Mouse (Mus musculus) hindbrain, embryonic 11.5 days (tissue): ENCODE results near the gene Lrfn4. TPM values are rescaled to one million over a fixed set of nuclear protein-coding genes. Genes with fewer than 3 reads are reported as not detected.
A peak's percentile ranks its signal among the peaks of the same experiment; 100 is the strongest.

Experiments
- ATAC-seq: fragments of 200-750 bp; cut with Nextera tagmentation; 2 replicates; pipeline ENCODE4 v1.8.0; 2017; ENCODE audit warnings: mild to moderate bottlenecking, moderate TSS enrichment, moderate library complexity; ENCODE audit not compliant: low FRiP score
- DNase-seq: peaks from one replicate; pipeline ENCODE4 v3.0.0-alpha.2; 2015; ENCODE audit warnings: low spot score
- H3K27ac ChIP-seq: fragments of 300-500 bp; sonication (generic); 2 replicates; pipeline ENCODE4 v1.5.1; 2014; ENCODE audit warnings: mild to moderate bottlenecking, low read depth, low read length
- H3K27me3 ChIP-seq: fragments of 300-500 bp; sonication (generic); 2 replicates; pipeline ENCODE4 v1.6.1; 2014; ENCODE audit warnings: mild to moderate bottlenecking, low read length, moderate library complexity, mixed read lengths; ENCODE audit not compliant: control insufficient read depth, insufficient read depth
- H3K36me3 ChIP-seq: fragments of 300-500 bp; sonication (generic); 2 replicates; pipeline ENCODE4 v1.6.1; 2014; ENCODE audit warnings: mild to moderate bottlenecking, low read length, moderate library complexity, mixed read lengths; ENCODE audit not compliant: control insufficient read depth, insufficient read depth
- H3K4me1 ChIP-seq: fragments of 300-500 bp; sonication (generic); replicated peaks from 2 replicates; pipeline ENCODE4 v1.6.1; 2014; ENCODE audit warnings: low read length, mixed read lengths; ENCODE audit not compliant: control insufficient read depth, insufficient read depth
- H3K4me2 ChIP-seq: fragments of 300-500 bp; sonication (generic); replicated peaks from 2 replicates; pipeline ENCODE4 v1.6.1; 2014; ENCODE audit warnings: mild to moderate bottlenecking, low read depth, low read length
- H3K4me3 ChIP-seq: fragments of 300-500 bp; sonication (generic); 2 replicates; pipeline ENCODE4 v1.5.1; 2014; ENCODE audit warnings: low read depth, low read length
- H3K9ac ChIP-seq: fragments of 300-500 bp; sonication (generic); 2 replicates; pipeline ENCODE4 v1.6.1; 2014; ENCODE audit warnings: low read depth, low read length
- H3K9me3 ChIP-seq: fragments of 300-500 bp; sonication (generic); 2 replicates; pipeline ENCODE4 v1.6.1; 2016; ENCODE audit warnings: low read length; ENCODE audit not compliant: control insufficient read depth
- WGBS: fragments of 180-500 bp; shearing (Covaris S2); extraction: QIAGEN DNeasy Blood & Tissue Kit; methylation state at CpG from one replicate; pipeline ENCODE4 v1.1.7; 2014; 5-methylcytosine and 5-hydroxymethylcytosine counted together
- polyA plus RNA-seq: library from polyadenylated mRNA; unstranded; fragments of >200 nt; fragmentation: Nextera tagmentation; extraction: Ambion mirVana; gene quantifications from 2 replicates; pipeline ENCODE4 v1.2.1, GENCODE M21; 2014

Gene Lrfn4
- 7.7 and 9.0 TPM in 2 replicates for polyA plus RNA-seq

DNA sequence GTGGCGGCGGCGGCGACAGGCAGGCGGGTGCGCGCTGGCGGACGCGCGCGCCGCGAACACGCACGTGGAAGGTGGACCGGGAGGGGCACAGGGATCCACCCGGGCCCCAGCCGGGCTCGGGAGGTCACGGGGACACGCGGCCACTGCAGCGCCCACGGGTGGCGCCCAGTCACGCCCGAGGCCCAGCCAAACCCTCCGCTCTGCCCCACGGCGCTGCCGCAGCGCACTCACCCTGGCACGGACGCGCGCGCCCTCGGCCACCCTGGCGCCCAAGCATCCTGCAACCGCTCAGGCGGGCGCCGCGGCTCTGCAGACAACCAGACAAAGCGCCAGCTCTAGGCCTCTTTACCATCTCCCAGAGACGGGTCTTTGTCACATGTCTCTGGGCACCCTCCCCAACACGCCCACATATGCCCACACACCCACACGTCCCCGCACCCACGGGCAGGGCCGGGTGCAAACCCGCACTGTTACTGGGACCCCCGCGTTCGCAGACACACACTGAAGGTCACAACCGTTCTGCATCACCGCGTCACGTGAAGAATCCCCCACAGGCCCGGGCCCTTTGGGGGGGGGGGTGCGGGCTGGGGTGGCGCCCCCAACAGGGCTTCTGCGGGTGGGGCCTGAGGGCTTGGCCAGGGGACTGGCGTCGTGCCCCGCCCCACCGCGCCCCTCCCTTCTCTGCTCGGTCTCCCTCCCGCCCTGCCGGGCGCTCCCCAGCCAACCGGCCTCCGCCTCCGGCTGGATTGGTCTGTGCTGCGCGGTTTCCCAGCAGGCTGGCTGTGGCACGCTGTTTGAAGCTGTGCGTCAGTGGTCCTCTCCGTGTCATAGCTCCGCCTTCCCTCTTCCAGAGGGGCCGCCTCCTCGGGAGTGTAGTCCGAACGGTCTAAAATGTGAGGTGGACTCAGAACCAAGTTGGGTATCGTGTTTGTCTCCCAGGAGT, at the start of gene Lrfn4:
TSS of gene Lrfn4 (minus strand) at position 517 of the 943 bp plus-strand sequence.
- peak within 1 kb of the TSS; percentile 83 for H3K4me2 ChIP-seq
- H3K9ac ChIP-seq: peak within 1 kb of the TSS; percentile 97
- peak within 1 kb of the TSS; percentile 93 for H3K4me3 ChIP-seq
- H3K9me3 ChIP-seq: no peaks in the 10 kb centered on the region
- peaks cover 10% of the 10 kb centered on the region; the same call in 1 of the 2 replicates for H3K4me1 ChIP-seq
- no peaks in the 10 kb centered on the region for H3K27me3 ChIP-seq
- H3K36me3 ChIP-seq: no peaks in the 10 kb centered on the region
- peak; percentile 91 for DNase-seq
- H3K27ac ChIP-seq: peak within 1 kb of the TSS; percentile 85
- WGBS: under 1% methylated on average over 66 of the region's 87 CpGs
- peak; percentile 93 for ATAC-seq

DNA sequence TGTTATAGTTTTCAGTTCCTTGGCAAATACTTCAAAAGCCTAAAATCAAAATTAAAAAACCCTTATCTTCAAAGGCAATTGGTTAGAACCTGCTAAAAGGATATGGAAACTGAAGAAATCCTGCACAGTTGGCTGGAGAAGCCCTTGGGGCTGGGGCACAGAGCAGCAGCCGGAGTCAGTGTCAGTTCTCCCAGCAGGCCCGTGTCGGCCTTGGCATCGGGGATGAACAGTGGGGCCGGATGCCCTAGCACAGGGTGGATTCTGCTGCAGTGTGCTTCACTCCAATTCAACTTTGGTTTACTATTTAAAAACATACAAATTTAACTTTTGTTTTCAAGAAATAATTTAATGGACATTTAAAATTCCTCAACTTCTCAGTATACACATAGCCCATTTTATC, 42.7 kb upstream of the Lrfn4 start:
- Histone ChIP-seq H3K36me3 (no peaks in the 10 kb centered on the region), H3K27me3 (no peaks in the 10 kb centered on the region), H3K27ac (no peak overlapping the region), H3K9me3 (no peaks in the 10 kb centered on the region), H3K4me1 (no peaks in the 10 kb centered on the region), H3K9ac (no peak overlapping the region), H3K4me2 (no peak overlapping the region), H3K4me3 (no peak overlapping the region)
- DNase-seq (no peak), ATAC-seq (no peak)
- 93% methylated on average over 5 of the region's 5 CpGs for WGBS

DNA sequence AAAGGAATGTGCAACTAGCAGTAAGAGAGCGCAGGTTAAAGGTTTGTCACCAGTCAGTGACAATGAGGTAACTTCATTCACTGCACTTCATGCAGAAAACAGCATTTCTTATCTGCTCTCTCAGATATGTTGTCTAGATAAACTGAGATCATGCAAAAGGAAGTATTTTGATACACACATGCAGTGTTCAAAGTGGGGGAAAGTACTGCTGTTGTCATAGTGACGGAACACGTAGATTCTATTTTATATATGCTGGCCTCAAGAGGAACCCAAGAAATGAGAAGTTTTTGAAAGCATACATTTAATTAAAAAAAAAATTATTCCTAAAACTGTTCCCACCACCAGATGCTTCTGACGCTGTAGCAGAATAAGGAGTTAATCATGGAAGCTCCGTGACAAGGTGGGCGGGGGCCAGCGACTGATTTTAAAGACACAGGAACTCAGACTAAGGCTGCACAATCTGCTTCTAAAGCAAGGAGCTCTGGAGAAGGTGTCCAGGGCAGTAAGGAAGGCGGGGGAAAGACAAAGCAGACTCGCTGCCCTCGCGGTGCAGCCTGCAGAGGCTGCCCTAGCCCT, 31.5 kb upstream of the Lrfn4 start:
- no peak overlapping the region for H3K4me3 ChIP-seq
- H3K27ac ChIP-seq: no peak overlapping the region
- no peak overlapping the region for H3K9ac ChIP-seq
- ATAC-seq: no peak
- no peaks in the 10 kb centered on the region for H3K36me3 ChIP-seq
- no peaks in the 10 kb centered on the region for H3K9me3 ChIP-seq
- no peak for DNase-seq
- H3K27me3 ChIP-seq: no peaks in the 10 kb centered on the region
- H3K4me2 ChIP-seq: no peak overlapping the region
- H3K4me1 ChIP-seq: no peaks in the 10 kb centered on the region
- WGBS: 78% methylated on average over 11 of the region's 11 CpGs

DNA sequence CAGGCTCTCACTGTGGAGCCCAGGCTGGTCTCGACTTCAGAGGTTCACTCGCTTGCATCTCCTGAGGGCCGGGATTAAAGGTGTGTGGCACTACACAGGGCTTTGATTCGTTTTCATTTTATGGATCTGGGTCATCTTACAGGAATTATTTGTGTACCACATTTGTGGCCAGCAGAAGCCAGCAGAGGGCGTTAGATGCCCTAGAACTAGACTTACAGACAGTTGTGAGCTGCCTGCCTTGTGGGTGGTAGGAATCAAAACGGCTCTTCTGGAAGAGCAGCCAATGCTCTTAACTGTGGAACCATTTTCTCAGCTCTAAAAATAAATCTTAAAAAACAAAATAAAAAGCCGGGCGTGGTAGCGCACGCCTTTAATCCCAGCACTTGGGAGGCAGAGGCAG, 28.8 kb upstream of the Lrfn4 start:
- H3K9ac ChIP-seq: no peak overlapping the region

DNA sequence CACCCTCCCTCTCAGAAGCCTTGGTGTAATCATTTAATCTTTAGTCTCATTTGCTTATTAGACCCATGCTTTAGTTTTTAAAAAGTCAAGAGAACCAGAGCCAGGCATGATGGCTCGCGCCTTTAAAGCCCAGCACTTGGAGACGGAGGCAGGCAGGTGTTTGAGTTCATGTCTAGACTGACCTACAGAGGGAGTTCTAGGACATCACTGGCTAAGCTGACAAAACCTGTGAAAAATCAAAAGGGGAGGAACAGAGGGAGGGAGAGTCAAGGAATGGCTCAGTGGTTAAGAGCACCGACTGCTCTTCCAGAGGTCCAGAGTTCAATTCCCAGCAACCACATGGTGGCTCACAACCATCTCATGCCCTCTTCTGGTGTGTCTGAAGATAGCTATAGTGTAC, 20.5 kb upstream of the Lrfn4 start:
- Histone ChIP-seq H3K4me3 (no peak overlapping the region), H3K4me1 (no peaks in the 10 kb centered on the region), H3K36me3 (no peaks in the 10 kb centered on the region), H3K27ac (no peak overlapping the region), H3K9me3 (no peaks in the 10 kb centered on the region), H3K9ac (no peak overlapping the region), H3K4me2 (no peak overlapping the region), H3K27me3 (no peaks in the 10 kb centered on the region)
- no peak for DNase-seq
- WGBS: 65% methylated on average over 4 of the region's 4 CpGs
- ATAC-seq: no peak

More for the DNA sequence above, 28.8 kb upstream of the Lrfn4 start:
- 44% methylated on average over 10 of the region's 10 CpGs for WGBS
- no peak overlapping the region for H3K4me3 ChIP-seq
- DNase-seq (peak; percentile 69), ATAC-seq (no peak)
- H3K4me1 ChIP-seq: no peaks in the 10 kb centered on the region
- no peak overlapping the region for H3K4me2 ChIP-seq
- no peak overlapping the region for H3K27ac ChIP-seq
- H3K9me3 ChIP-seq: no peaks in the 10 kb centered on the region
- H3K36me3 ChIP-seq: no peaks in the 10 kb centered on the region
- no peaks in the 10 kb centered on the region for H3K27me3 ChIP-seq

DNA sequence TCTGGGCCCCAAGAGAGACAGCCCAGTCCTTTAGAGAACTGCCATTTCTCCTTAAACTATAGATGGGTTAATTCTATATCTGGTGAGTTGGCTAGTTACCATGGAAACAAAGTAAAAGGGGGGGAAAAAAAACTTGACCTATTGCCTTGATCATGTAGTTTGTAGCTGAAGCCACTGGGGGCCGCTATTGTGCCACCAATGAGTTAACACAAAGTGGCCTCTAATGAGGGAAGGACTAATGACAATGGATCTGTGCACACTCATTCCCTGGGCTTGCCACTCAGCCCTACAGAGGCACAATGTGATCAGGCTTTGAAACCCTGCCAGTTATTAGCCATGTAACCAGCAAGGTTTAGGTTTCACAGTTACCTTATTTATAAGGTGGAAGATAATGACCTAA, 13.4 kb upstream of the Lrfn4 start:
- Histone ChIP-seq H3K36me3 (no peaks in the 10 kb centered on the region), H3K27ac (no peak overlapping the region), H3K4me1 (peaks cover 10% of the 10 kb centered on the region; the same call in 1 of the 2 replicates), H3K4me2 (no peak overlapping the region), H3K27me3 (no peaks in the 10 kb centered on the region), H3K9me3 (no peaks in the 10 kb centered on the region), H3K9ac (no peak overlapping the region), H3K4me3 (no peak overlapping the region)
- DNase-seq (peak; percentile 85), ATAC-seq (0 out of 2 replicates have a peak, but pooled peaks have one; percentile 45)
- 0% methylated on average over 1 of the region's 1 CpGs for WGBS

DNA sequence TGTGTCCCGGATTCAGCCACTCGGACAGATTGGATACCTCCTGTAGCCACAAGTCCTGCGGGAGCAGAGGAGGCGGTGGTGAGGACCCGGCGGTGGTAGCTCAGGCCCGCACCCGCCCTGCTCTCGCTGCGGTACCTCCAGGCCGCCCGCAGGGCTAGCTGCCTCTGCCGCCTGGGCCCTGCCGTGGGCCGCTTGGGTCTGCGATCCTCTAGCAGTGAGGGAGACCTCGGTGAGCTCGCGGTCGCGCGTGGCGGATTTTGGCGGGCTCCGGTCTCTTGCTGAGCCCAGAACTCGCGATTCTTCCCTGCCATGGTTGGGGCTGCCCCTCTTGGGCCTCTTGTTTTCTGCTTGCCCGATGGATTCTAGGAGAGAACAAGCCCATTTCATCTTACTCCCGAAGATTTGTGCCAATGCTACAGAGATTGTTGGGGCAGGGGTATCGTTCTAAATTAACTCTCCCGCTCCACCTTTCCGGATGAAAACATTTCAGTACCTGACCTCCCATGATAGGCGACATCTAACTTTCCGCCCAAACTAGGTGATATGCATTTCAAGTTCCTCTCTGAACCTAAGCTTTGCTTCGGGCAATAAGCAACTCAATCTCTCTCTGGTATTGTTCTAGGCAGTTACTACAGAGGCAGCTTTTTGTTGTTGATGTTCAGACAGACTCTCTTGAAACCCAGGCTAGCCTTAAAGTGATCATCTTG, 10.5 kb upstream of the Lrfn4 start:
- H3K27ac ChIP-seq: peak overlapping the region; percentile 77; the same call in 1 of the 2 replicates
- H3K9me3 ChIP-seq: no peaks in the 10 kb centered on the region
- no peaks in the 10 kb centered on the region for H3K36me3 ChIP-seq
- H3K27me3 ChIP-seq: no peaks in the 10 kb centered on the region
- H3K4me3 ChIP-seq: peak overlapping the region; percentile 91
- DNase-seq (no peak), ATAC-seq (peak; percentile 62)
- 2% methylated on average over 35 of the region's 35 CpGs for WGBS
- peak overlapping the region; percentile 94 for H3K9ac ChIP-seq
- peaks cover 10% of the 10 kb centered on the region; the same call in 1 of the 2 replicates for H3K4me1 ChIP-seq
- peak overlapping the region; percentile 86 for H3K4me2 ChIP-seq

DNA sequence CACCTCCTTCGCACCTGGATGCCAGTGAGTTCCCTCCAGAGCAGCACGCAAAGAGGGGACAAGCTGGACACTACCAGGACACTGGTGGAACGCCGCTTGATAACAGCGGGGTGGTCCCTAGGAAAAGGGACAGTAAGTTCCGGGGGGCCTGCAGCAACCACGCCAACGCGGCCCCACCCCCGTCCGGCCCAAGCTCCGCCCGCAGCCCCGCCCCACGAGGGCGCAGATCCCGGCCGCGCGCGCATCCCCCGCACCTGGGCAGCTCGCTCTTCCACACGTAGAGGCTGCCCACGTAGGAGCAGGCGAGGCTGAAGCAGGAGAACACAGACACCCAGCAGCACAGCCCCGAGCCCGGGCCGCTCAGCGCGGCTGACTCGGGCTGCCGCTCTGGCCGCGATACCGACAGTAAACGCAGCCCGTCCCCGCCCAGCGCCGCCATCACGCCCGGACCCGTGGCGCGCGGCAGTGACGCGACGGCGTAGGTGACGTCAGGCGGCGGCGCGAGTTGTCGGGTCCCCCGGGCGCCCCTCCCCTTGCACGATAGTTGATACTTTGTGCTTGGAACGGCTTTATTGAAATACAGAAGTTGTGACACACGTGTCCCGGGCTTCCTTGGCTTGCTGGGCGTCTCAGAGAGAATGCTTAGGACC, 9.8 kb upstream of the Lrfn4 start, which contains the start of gene Rce1:
TSS of gene Rce1 (minus strand) at position 463 of the 650 bp plus-strand sequence.
- Histone ChIP-seq H3K9ac (peak within 1 kb of the TSS; percentile 94), H3K27ac (peak within 1 kb of the TSS; percentile 77), H3K4me2 (peak within 1 kb of the TSS; percentile 86), H3K4me1 (peaks cover 10% of the 10 kb centered on the region; the same call in 1 of the 2 replicates), H3K27me3 (no peaks in the 10 kb centered on the region), H3K9me3 (no peaks in the 10 kb centered on the region), H3K36me3 (no peaks in the 10 kb centered on the region), H3K4me3 (peak within 1 kb of the TSS; percentile 91)
- under 1% methylated on average over 53 of the region's 64 CpGs for WGBS
- ATAC-seq (peak; percentile 83), DNase-seq (peak; percentile 96)
